Mouse (Mus musculus) MEL (cell line): ENCODE results near the gene H13. TPM values are rescaled to one million over a fixed set of nuclear protein-coding genes. Genes with fewer than 3 reads are reported as not detected.

Experiments
- DNase-seq: peaks from one replicate; pipeline ENCODE4 v3.0.0; 2011; ENCODE audit warnings: low read depth, low spot score
- H3K27ac ChIP-seq: 2 replicates; pipeline ENCODE4 v1.5.1; 2012; ENCODE audit warnings: low read depth, mild to moderate bottlenecking, control low read depth, low read length, moderate library complexity; ENCODE audit not compliant: control insufficient read depth
- H3K27me3 ChIP-seq, 2 experiments: fragments of 150-350 bp in 1 of 2; sonication (generic) in 1 of 2; 2 replicates each; pipeline ENCODE4 v1.6.1; 2012; ENCODE audit warnings: low read length in 2 of 2, mild to moderate bottlenecking in 2 of 2, improper control_type of control experiment in 1 of 2, moderate library complexity in 1 of 2; ENCODE audit not compliant: insufficient read depth in 2 of 2, control insufficient read depth in 1 of 2
- H3K36me3 ChIP-seq, 2 experiments: 2 replicates each; pipeline ENCODE4 v1.6.1; 2012 to 2014; ENCODE audit warnings: low read length in 2 of 2, improper control_type of control experiment in 1 of 2, inconsistent platforms in 1 of 2, mild to moderate bottlenecking in 1 of 2; ENCODE audit not compliant: insufficient read depth in 2 of 2, control insufficient read depth in 1 of 2
- H3K4me1 ChIP-seq, 2 experiments: fragments of 150-350 bp in 1 of 2; sonication (generic) in 1 of 2; 2 replicates each; pipeline ENCODE4 v1.6.1; 2012; ENCODE audit warnings: low read length in 2 of 2, improper control_type of control experiment in 1 of 2, mild to moderate bottlenecking in 1 of 2; ENCODE audit not compliant: insufficient read depth in 2 of 2, control insufficient read depth in 1 of 2
- H3K4me3 ChIP-seq, 2 experiments: fragments of 150-350 bp in 1 of 2; sonication (generic) in 1 of 2; 2 replicates each; pipeline ENCODE4 v1.5.1; 2012; ENCODE audit warnings: low read depth in 2 of 2, low read length in 2 of 2, mild to moderate bottlenecking in 2 of 2, moderate library complexity in 2 of 2, control low read depth in 1 of 2, improper control_type of control experiment in 1 of 2; ENCODE audit not compliant: control insufficient read depth in 1 of 2, insufficient read depth in 1 of 2
- H3K79me2 ChIP-seq: 2 replicates; pipeline ENCODE4 v1.6.1; 2012; ENCODE audit warnings: mild to moderate bottlenecking, low read length, moderate library complexity; ENCODE audit not compliant: control insufficient read depth, poor library complexity, insufficient read depth
- H3K9ac ChIP-seq: 2 replicates; pipeline ENCODE4 v1.6.1; 2012; ENCODE audit warnings: low read depth, mild to moderate bottlenecking, control low read depth, low read length, moderate library complexity; ENCODE audit not compliant: control insufficient read depth, poor library complexity, severe bottlenecking
- H3K9me3 ChIP-seq: fragments of 150-350 bp; sonication (generic); replicated peaks from 2 replicates; pipeline ENCODE4 v1.6.1; 2012; ENCODE audit warnings: mild to moderate bottlenecking, low read length, improper control_type of control experiment, moderate library complexity; ENCODE audit not compliant: insufficient read depth
- CHD2 ChIP-seq: IDR thresholded peaks from 2 replicates; pipeline ENCODE4 v1.6.1; 2011; ENCODE audit warnings: low read length, improper control_type of control experiment
- CTCF ChIP-seq, 3 experiments: IDR thresholded peaks in 2 of 3; conservative IDR thresholded peaks in 1 of 3; 2 replicates each; pipeline ENCODE4 v1.5.1; 2011 to 2012; ENCODE audit warnings: low read length in 3 of 3, low read depth in 2 of 3, mild to moderate bottlenecking in 2 of 3, improper control_type of control experiment in 1 of 3, inconsistent platforms in 1 of 3, mixed read lengths in 1 of 3, moderate library complexity in 1 of 3; ENCODE audit not compliant: control insufficient read depth in 1 of 3, insufficient read depth in 1 of 3, poor library complexity in 1 of 3, severe bottlenecking in 1 of 3
- E2F4 ChIP-seq: IDR thresholded peaks from 2 replicates; pipeline ENCODE4 v1.6.1; 2011; ENCODE audit warnings: low read depth, low read length, improper control_type of control experiment, borderline replicate concordance
- GABPA ChIP-seq: IDR thresholded peaks from 2 replicates; pipeline ENCODE4 v1.6.1; 2012; ENCODE audit warnings: low read depth, mild to moderate bottlenecking, inconsistent platforms, low read length, improper control_type of control experiment, moderate library complexity
- GATA1 ChIP-seq: IDR thresholded peaks from 2 replicates; pipeline ENCODE4 v1.6.1; 2011; ENCODE audit warnings: low read depth, low read length, improper control_type of control experiment
- HCFC1 ChIP-seq: IDR thresholded peaks from 2 replicates; pipeline ENCODE4 v1.6.1; 2012; ENCODE audit warnings: low read depth, mild to moderate bottlenecking, inconsistent platforms, low read length, improper control_type of control experiment, moderate library complexity
- JUND ChIP-seq: IDR thresholded peaks from 2 replicates; pipeline ENCODE4 v1.6.1; 2011; ENCODE audit warnings: low read depth, mild to moderate bottlenecking, improper control_type of control experiment, low read length
- KAT2A ChIP-seq: conservative IDR thresholded peaks from 2 replicates; pipeline ENCODE4 v1.6.1; 2012; ENCODE audit warnings: low read depth, low read length, improper control_type of control experiment, inconsistent platforms
- MAFK ChIP-seq: IDR thresholded peaks from 2 replicates; pipeline ENCODE4 v1.6.1; 2011; ENCODE audit warnings: low read depth, mild to moderate bottlenecking, low read length, improper control_type of control experiment, borderline replicate concordance
- MAX ChIP-seq: IDR thresholded peaks from 2 replicates; pipeline ENCODE4 v1.6.1; 2011; ENCODE audit warnings: low read length, improper control_type of control experiment
- MAZ ChIP-seq: IDR thresholded peaks from 2 replicates; pipeline ENCODE4 v1.6.1; 2012; ENCODE audit warnings: low read depth, mild to moderate bottlenecking, inconsistent platforms, low read length, improper control_type of control experiment
- NRF1 ChIP-seq: IDR thresholded peaks from 2 replicates; pipeline ENCODE4 v1.6.1; 2014; ENCODE audit warnings: low read depth, mild to moderate bottlenecking, inconsistent platforms, low read length, improper control_type of control experiment, moderate library complexity; ENCODE audit not compliant: poor library complexity, insufficient read depth, severe bottlenecking
- POLR2AphosphoS2 ChIP-seq: IDR thresholded peaks from 2 replicates; pipeline ENCODE4 v1.6.1; 2011; ENCODE audit warnings: low read length, improper control_type of control experiment
- POLR2AphosphoS5 ChIP-seq: IDR thresholded peaks from 2 replicates; pipeline ENCODE4 v1.6.1; 2012; ENCODE audit warnings: low read depth, borderline replicate concordance, mild to moderate bottlenecking, inconsistent platforms, low read length, moderate library complexity, mixed read lengths
- RCOR1 ChIP-seq: IDR thresholded peaks from 2 replicates; pipeline ENCODE4 v1.6.1; 2012; ENCODE audit warnings: low read depth, mild to moderate bottlenecking, inconsistent platforms, low read length, improper control_type of control experiment
- TAL1 ChIP-seq: IDR thresholded peaks from 2 replicates; pipeline ENCODE4 v1.6.1; 2012; ENCODE audit warnings: mild to moderate bottlenecking, inconsistent platforms, low read length, moderate library complexity, mixed read lengths
- UBTF ChIP-seq: IDR thresholded peaks from 2 replicates; pipeline ENCODE4 v1.6.1; 2012; ENCODE audit warnings: low read depth, mild to moderate bottlenecking, inconsistent platforms, low read length, improper control_type of control experiment, moderate library complexity, borderline replicate concordance; ENCODE audit not compliant: insufficient read depth
- USF1 ChIP-seq: IDR thresholded peaks from 2 replicates; pipeline ENCODE4 v1.6.1; 2014; ENCODE audit warnings: low read depth, mild to moderate bottlenecking, inconsistent platforms, low read length, improper control_type of control experiment, moderate library complexity
- ZKSCAN1 ChIP-seq: IDR thresholded peaks from 2 replicates; pipeline ENCODE4 v1.6.1; 2012; ENCODE audit warnings: low read depth, mild to moderate bottlenecking, inconsistent platforms, low read length, improper control_type of control experiment, moderate library complexity
- ZMIZ1 ChIP-seq: IDR thresholded peaks from 2 replicates; pipeline ENCODE4 v1.6.1; 2012; ENCODE audit warnings: low read depth, mild to moderate bottlenecking, inconsistent platforms, low read length, improper control_type of control experiment, moderate library complexity
- ZNF384 ChIP-seq: IDR thresholded peaks from 2 replicates; pipeline ENCODE4 v1.6.1; 2012; ENCODE audit warnings: low read depth, mild to moderate bottlenecking, inconsistent platforms, low read length, improper control_type of control experiment
- polyA plus RNA-seq, 2 experiments: library from polyadenylated mRNA; stranded (reverse) in 1 of 2; unstranded in 1 of 2; fragments of >175 nt in 1 of 2; fragments of >200 nt in 1 of 2; gene quantifications; 2 replicates each; pipeline versions ENCODE4 v1.2.1 to v1.2.4; 2012; ENCODE audit warnings: low replicate concordance in 2 of 2, low read depth in 1 of 2; ENCODE audit not compliant: insufficient read length in 2 of 2, insufficient read depth in 1 of 2, missing spikeins in 1 of 2
- total RNA-seq: library from RNA; depleted of rRNA; stranded (reverse); fragments of 300-350 nt; gene quantifications from 2 replicates; pipeline ENCODE4 v1.2.3, GENCODE M21; 2012

The H13 gene
- total and polyA plus RNA-seq, 3 experiments: 82.7 to 421 (median 139) TPM

GRCm38 (mm10) chr2:152703596-152704255 is 34.5 kb downstream of the H13 start:
- H3K36me3 ChIP-seq: peaks cover 0 to 4% of the 10 kb centered on the region in 2 experiments; a peak in 1 of 4 replicates
- DNase-seq: no peak

GRCm38 (mm10) chr2:152704256-152704605 is 35.0 kb downstream of the H13 start:
- H3K4me1 ChIP-seq: no peaks in the 10 kb centered on the region
- H3K27ac ChIP-seq: no peak overlapping the region
- H3K27me3 ChIP-seq: no peaks in the 10 kb centered on the region
- H3K4me3 ChIP-seq: no peak overlapping the region
- H3K79me2 ChIP-seq: no peaks in the 10 kb centered on the region
- no peak for TF ChIP-seq JUND
- no peak for TF ChIP-seq GABPA
- TF ChIP-seq ZMIZ1: no peak
- no peak for TF ChIP-seq HCFC1
- no peak for TF ChIP-seq KAT2A
- TF ChIP-seq MAZ: no peak
- TF ChIP-seq USF1: no peak
- TF ChIP-seq POLR2AphosphoS5: no peak
- H3K9me3 ChIP-seq: no peaks in the 10 kb centered on the region
- peaks cover 0 to 4% of the 10 kb centered on the region in 2 experiments; a peak in 1 of 4 replicates for H3K36me3 ChIP-seq
- DNase-seq: no peak
- no peak overlapping the region for H3K9ac ChIP-seq

More at GRCm38 (mm10) chr2:152703596-152704255, 34.5 kb downstream of the H13 start:
- TF ChIP-seq UBTF (no peak), CHD2 (no peak), ZKSCAN1 (no peak), E2F4 (no peak), GATA1 (no peak), RCOR1 (no peak), MAZ (no peak), POLR2AphosphoS2 (no peak), MAX (no peak), CTCF (IDR thresholded peaks at IDR 0.05 in 2 of 3, conservative IDR thresholded peaks at IDR 0.05 in 1 of 3; ENCODE audit: control insufficient read depth in 1 of 3, insufficient read depth in 1 of 3, low read depth in 2 of 3, low read length in 3 of 3, poor library complexity in 1 of 3, severe bottlenecking in 1 of 3) (no peak), MAFK (no peak), ZNF384 (no peak), TAL1 (no peak), ZMIZ1 (no peak), GABPA (no peak), NRF1 (no peak)
- TF ChIP-seq, all 39 proteins: peak for 0
- Histone ChIP-seq H3K9ac (no peak overlapping the region), H3K9me3 (no peaks in the 10 kb centered on the region), H3K79me2 (no peaks in the 10 kb centered on the region), H3K4me3 (no peak overlapping the region), H3K27me3 (no peaks in the 10 kb centered on the region), H3K27ac (no peak overlapping the region), H3K4me1 (no peaks in the 10 kb centered on the region)
